Mouse (Mus musculus): ENCODE results near the gene Kansl3.

The Kansl3 gene

DNA sequence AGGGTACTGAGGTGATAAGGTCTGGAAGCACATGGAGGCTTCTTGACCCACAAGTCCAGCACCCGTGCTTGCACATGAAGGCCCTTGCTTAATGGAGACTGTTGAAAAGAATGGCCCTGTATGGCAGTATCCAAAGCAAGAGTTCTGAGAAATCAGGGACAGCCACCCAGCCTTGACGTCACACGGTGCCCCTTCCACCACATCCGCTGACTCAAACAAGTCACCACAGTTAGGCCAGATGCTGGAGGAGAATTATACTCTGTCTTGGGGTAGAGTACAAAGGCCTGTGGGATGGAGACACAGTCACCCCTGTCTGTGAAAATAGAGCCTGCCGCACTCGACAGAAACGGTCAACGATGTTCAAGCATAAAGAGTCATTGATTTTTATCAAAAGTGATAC is 75.5 kb downstream of the Kansl3 start:
- no peak for DNase-seq (ENCODE audit: low spot score in 2 of 2)
